Mouse (Mus musculus): Measurements from ENCODE around the gene Tmem132b.

Gene Tmem132b

GRCm38 (mm10) chr5:125515006-125515405 is 16.6 kb upstream of the Tmem132b start:
- no peak for DNase-seq (ENCODE audit: low spot score)

DNA sequence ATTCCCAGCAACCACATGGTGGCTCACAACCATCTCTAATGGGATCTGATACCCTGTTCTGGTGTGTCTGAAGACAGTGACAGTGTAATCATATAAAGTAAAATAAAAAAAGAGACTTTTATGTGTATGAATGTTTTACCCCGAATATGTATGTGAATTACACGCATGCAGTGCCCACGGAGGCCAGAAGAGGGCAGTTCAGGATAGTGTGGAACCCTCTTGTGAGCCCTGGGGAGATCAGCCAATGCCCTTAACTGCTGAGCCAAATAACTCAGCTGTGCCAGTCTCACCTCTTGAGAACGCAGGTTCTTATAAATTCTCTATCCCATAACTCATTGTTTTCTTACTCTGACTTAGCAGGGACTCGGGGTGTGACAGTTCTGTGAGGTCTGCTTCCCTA is 12.9 kb upstream of the Tmem132b start:
- DNase-seq (ENCODE audit: low spot score) = no peak

DNA sequence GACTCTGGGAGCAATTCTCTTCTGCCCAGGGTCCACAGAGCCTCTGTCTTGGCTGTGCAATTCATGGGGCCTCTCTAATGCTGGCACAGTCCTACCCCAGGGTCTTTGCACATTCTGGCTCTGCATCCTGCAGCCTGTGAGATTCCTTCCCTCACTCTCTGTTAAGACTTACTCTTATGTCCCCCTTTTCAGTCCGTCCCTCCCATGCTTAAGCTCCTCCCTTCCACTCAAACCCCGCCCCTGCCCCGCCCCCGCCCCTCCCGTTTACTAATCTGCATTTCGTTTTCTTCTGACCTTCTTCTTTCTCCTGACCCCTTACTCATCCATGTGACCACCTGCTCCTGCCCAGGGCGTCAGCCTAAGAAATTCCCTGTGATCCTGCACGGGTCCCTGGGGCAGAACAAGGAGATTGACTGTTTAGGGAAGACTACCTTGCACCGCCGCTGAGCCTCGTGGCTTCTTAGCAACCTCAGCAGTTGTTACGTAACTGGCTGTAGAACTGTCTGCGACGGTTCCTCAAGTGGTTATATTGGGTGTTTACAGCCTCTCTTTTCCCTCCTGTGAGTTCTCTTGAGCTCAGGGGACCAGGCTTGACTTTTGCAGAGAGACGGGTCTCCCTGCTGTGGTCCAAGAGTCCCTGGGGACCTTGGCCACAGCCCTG is 10.5 kb upstream of the Tmem132b start:
- no peak for DNase-seq (ENCODE audit: low spot score)

- no peak for DNase-seq (ENCODE audit: low spot score)
These were observed 8.2 kb upstream of the Tmem132b start for GRCm38 (mm10) chr5:125523361-125523760.

DNA sequence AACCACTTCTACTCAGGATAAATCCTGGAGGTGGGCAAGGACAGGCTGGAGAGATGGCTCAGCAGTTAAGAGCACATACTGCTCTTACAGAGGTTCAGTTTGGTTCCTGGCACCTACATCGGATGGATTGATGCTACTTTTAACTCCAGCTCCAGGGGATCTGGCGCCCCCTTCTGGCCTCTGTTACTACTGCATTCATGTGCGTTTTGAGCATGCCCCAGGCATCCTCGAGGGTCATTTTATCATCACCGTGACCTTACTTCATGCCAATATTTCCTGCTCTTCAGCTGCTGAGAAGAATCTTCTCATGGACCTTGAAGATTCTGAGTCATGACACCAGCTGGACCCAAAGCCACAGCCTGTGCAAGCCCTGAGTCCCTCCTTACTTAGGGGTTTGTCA is 6.1 kb upstream of the Tmem132b start:
- no peak for DNase-seq (ENCODE audit: low spot score)

DNA sequence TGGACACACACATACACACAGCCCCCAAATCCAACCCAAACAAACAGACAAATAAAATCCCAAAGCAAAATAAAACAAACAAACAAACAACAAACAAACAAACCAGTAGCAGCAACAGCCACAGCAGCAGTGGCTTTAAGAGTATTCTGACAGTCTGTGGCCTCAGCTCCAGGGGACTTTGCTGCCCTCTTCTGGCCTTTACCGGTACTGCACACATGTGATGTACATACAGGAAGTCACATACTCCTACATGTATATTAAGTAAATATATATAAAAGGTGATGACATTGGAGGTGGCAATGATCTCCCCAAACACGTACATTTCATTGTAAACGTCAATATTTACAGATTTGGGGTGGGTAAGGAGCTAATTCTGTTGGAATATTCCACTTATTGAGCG is 5.1 kb upstream of the Tmem132b start:
- no peak for DNase-seq (ENCODE audit: low spot score)

- peak; percentile 87 for DNase-seq (ENCODE audit: low spot score)
These were observed 2.5 kb upstream of the Tmem132b start for GRCm38 (mm10) chr5:125529109-125529508.

GRCm38 (mm10) chr5:125532191-125532544 is 594 bp downstream of the Tmem132b start:
- DNase-seq (ENCODE audit: low spot score) = peak; percentile 63

DNA sequence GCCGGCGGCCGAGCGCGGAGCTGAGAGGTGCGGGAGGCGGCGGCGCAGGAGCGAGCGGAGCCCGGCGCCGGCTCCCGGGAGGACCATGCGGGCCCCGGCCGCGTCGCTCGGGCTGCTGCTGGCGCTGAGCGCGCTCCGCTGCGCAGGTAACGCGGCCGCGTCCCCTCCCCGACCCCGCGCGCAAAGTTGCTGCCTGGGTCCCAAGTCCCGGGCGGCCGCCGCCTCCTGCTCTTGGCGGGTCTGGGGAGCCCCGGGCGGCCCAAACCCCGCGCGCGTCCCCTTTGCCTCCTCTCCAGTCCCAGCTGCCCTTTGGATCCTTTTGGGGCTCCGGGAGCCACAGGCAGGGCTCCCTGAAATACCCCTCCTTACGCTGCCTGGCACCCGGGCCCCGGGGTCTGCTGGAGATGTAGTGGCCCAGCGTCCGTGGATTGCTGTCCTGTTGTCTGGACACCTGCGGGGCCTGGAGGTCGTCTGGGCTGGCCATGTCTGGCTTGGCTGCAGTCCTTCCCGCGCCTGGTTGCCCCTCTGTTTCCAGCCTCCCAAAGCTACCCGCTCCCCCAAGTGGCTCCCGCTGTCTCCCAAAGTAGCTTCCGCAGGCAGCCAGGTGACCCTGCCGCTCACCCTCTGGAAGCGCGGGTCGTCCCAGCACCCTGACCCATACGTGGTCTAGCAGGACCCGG is 1.1 kb downstream of the Tmem132b start:
- no peak for DNase-seq (ENCODE audit: low spot score)

- DNase-seq (ENCODE audit: low spot score) = peak; percentile 52
These were observed 1.8 kb downstream of the Tmem132b start for GRCm38 (mm10) chr5:125533225-125533900.

GRCm38 (mm10) chr5:125534168-125534610 is 2.6 kb downstream of the Tmem132b start:
- DNase-seq (ENCODE audit: low spot score) = no peak

DNA sequence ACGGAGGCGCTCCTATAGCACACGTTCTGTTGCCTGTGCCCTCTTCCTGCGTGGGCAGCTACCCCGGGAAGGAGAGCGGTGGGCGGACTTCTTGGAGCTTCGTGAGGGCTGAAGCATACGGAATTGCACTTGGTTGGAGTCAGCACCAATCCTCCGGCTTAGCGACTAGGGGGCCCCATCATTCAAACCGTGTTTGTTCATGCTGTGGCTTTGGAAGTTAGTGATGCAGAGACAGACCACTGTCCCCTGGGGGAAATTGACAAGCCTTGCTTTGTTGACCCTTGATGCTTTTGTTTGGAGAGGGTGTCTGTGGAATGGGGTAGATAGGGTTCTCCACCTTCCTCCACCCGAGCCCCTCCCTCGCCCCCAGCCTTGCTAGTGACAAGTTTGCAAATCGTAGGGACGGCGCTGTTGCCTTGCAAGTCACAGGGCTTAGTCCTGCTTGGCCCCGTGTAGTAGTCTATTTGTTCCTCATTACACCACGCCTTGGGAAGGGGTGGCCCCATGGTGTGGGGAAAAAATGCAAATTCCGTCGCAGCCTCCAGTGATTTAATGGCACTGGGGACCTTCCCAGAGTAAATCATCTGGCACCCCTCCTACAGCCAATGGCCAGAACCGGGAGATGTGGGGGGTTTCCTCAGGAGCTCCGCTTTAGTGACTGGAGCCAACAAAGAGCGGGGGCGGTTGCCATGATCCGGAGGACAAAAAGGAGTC is 3.2 kb downstream of the Tmem132b start:
- DNase-seq (ENCODE audit: low spot score) = peak; percentile 73

DNA sequence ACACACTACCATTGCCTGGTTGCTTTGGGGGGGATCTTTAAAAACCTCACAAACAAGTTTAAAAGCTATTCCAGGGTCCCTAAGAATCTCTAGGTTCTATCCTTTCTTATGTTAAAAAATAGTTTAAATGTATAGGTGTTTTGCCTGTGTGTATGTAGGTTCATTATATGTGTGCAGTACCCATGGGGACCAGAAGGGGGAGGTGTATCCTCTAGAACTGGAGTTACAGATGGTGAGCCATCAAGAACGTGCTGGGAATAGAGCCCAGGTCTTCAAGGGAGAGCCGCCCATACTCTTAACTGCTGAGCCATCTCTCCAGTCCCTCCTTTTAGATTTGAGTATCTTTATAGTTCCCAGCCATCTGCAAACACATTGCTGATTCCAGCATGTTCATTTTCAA is 13.5 kb downstream of the Tmem132b start:
- no peak for DNase-seq (ENCODE audit: low spot score)

- no peak for DNase-seq (ENCODE audit: low spot score)
These were observed 14.7 kb downstream of the Tmem132b start for GRCm38 (mm10) chr5:125546293-125546692.

GRCm38 (mm10) chr5:125549750-125550489 is 18.3 kb downstream of the Tmem132b start:
- DNase-seq (ENCODE audit: low spot score) = no peak

GRCm38 (mm10) chr5:125555732-125556131 is 24.2 kb downstream of the Tmem132b start:
- DNase-seq (ENCODE audit: low spot score) = peak; percentile 52

DNA sequence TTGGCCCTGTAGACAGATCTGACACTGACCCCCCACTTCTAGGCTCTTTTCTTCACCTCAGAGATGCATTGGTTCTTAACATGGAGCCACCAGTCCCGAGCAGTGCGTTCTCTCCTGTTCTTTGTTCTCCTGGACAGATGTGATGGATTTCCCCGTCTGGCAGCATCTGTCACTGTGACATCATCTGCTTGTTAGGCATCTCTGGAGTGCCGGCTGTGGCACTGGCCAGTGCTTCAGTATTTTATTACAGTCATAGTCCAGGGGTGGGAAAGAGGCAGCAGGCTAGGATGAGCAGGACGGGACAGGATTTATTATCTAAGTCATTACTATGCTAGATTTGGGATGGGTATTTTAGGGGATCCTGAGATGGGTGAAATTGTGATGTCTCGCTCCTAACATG is 31.9 kb downstream of the Tmem132b start:
- DNase-seq (ENCODE audit: low spot score) = no peak

DNA sequence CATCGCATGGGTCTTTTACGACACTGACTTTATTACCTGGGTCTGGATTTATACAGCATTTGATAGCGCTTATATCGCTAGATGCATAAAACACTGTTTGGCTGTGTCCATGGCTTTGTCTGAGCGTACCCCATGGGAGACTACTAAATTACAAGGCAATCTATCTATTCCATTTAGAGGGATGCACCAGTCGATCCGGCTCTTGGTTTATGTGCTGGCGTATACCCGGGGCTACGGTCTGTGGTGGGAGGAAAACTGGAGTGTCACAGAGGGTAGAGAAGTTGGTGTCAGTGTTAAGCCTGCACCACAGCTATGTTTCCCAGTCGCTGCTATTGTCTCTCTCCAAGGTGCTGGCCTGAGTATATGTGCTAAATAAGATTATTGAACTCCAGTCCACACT is 34.2 kb downstream of the Tmem132b start:
- DNase-seq (ENCODE audit: low spot score) = no peak

- no peak for DNase-seq (ENCODE audit: low spot score)
These were observed 36.9 kb downstream of the Tmem132b start for GRCm38 (mm10) chr5:125568457-125568856.

GRCm38 (mm10) chr5:125572011-125572410 is 40.4 kb downstream of the Tmem132b start:
- DNase-seq (ENCODE audit: low spot score) = no peak

GRCm38 (mm10) chr5:125574886-125575285 is 43.3 kb downstream of the Tmem132b start:
- DNase-seq (ENCODE audit: low spot score) = no peak

DNA sequence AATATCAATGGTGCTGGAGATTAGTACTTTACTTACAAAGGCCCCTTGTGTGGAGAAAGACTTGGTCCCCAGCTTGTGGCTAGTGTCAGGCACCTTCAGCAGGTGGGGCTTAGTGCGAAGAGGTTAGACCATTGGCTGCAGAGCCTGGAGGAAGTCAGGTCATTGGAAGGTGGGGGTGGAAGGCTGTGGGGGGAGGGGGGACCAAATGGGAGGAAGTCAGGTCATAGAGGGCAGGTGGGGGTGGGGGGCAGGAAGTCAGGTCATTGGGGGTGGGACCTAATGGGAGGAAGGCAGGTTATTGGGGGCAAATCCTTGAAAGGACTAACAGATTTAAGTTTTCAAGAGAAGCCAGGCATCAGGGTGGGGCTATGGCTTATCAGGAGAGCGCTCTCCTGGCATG is 44.3 kb downstream of the Tmem132b start:
- DNase-seq (ENCODE audit: low spot score) = no peak
